Mouse (Mus musculus) Patski (cell line): Measurements from ENCODE around the gene Cttnbp2nl. TPM values are rescaled to one million over a fixed set of nuclear protein-coding genes. Genes with fewer than 3 reads are reported as not detected.
A peak's percentile ranks its signal among the peaks of the same experiment; 100 is the strongest.

Experiments used
- ATAC-seq: fragments of 100-300 bp; one replicate; pipeline ENCODE4 v1.8.0; 2021
- CTCF ChIA-PET: fragments of 350-600 bp; sonication (Branson Sonifier 250); formaldehyde crosslinking; loops from one replicate; lab custom pipeline; 2022; ENCODE audit warnings: inconsistent platforms; lab: Charles Lee
- POLR2A ChIA-PET: fragments of 350-600 bp; sonication (Branson Sonifier 250); formaldehyde crosslinking; loops from one replicate; lab custom pipeline; 2022; ENCODE audit warnings: antibody characterized with exemption, inconsistent platforms; lab: Charles Lee
- DNase-seq: peaks from one replicate; pipeline ENCODE4 v3.0.0-alpha.2; 2011; ENCODE audit warnings: low read depth, low spot score
- H3K27me3 ChIP-seq: fragments of 371-371 bp; one replicate; pipeline ENCODE4 v1.5.1; 2021
- CTCF ChIP-seq: fragments of 100-300 bp; IDR thresholded peaks from one replicate; pipeline ENCODE4 v1.5.1; 2021
- in situ Hi-C: fragments of 300-500 bp; cut with MboI; formaldehyde crosslinking; loops from 3 replicates; pipeline ENCODE4 v1.11.1; 2018; ENCODE audit warnings: low pct_unique_long_range_greater_than_20kb, mixed read lengths
- polyA plus RNA-seq: library from polyadenylated mRNA; unstranded; gene quantifications from one replicate; pipeline ENCODE4 v1.2.3, GENCODE M21; 2021

The Cttnbp2nl gene
- polyA plus RNA-seq, 1 experiment from 2014 or later = 46.4 TPM

DNA sequence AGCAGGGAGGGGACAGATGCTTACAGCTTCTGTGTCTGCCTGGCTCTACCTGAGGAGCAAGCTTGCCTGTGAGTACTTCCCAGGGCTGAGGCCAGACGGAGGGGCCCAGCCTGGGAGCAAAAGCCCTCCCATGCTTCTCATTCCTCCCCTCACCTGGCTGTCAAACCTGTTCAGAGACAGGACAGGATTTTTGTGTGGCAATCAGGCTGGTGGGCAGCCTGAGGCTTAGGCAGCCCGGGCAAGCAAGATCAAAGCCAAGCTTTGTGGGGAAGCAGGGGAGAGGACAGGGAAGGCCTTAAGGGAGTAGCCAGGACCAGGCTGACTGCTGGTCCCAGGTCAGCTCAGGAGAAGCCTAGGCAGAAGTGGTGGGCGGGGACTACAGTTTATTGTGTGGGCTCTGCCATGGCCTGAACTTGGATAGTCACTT lies 58.5 kb downstream of the Cttnbp2nl start:
- no peak for ATAC-seq
- no peak for DNase-seq
- no peak for TF ChIP-seq CTCF
- ChIA-PET CTCF (interaction anchor here (1.0 to 8.8 kb wide), 8 partner anchors 8 to 280 kb away, joined by 3 to 192 read pairs (median 6); no protein-coding TSS in a partner anchor), POLR2A (interaction anchor here (0.6 to 3.2 kb wide), 7 partner anchors 11 to 99 kb away, joined by 3 to 19 read pairs (median 4); no protein-coding TSS in a partner anchor)
- in situ Hi-C loops = loop anchor here (5.0 to 10.0 kb wide), 2 partner anchors 207 to 480 kb away; partner anchors contain the start of genes Lrig2 and Rhoc
- no peaks in the 10 kb centered on the region for H3K27me3 ChIP-seq

DNA sequence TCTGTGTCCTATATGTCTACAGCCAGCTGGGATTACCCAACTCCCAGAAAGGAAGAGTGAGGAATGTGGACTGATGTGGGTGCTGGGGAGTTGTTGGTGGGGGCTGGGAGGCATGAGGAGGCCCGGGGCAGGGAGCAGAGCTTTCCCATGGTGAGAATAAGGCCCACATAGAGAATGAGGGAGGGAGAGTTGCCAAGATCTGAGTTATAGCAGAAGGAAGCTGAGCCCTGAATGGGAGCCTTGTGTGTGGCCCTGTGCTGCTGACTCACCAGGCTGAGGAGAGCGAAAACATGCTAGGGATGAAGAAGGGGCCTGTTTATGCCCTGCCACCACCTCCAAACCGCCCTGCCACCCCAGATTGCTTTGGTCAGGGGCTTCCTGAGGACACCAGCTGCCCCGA lies 59.1 kb downstream of the Cttnbp2nl start:
- POLR2A ChIA-PET = interaction anchor here (0.7 to 3.2 kb wide), 9 partner anchors 12 to 275 kb away, joined by 3 to 19 read pairs (median 4); no protein-coding TSS in a partner anchor
- ATAC-seq (peak; percentile 80), DNase-seq (peak; percentile 87)
- in situ Hi-C loops = loop anchor here (5.0 to 10.0 kb wide), 2 partner anchors 206 to 479 kb away; partner anchors contain the start of genes Lrig2 and Rhoc
- no peaks in the 10 kb centered on the region for H3K27me3 ChIP-seq
- no peak for TF ChIP-seq CTCF
- CTCF ChIA-PET = interaction anchor here (0.9 to 8.8 kb wide), 13 partner anchors 9 to 279 kb away, joined by 3 to 192 read pairs (median 6); partner anchors contain the start of gene Rhoc

DNA sequence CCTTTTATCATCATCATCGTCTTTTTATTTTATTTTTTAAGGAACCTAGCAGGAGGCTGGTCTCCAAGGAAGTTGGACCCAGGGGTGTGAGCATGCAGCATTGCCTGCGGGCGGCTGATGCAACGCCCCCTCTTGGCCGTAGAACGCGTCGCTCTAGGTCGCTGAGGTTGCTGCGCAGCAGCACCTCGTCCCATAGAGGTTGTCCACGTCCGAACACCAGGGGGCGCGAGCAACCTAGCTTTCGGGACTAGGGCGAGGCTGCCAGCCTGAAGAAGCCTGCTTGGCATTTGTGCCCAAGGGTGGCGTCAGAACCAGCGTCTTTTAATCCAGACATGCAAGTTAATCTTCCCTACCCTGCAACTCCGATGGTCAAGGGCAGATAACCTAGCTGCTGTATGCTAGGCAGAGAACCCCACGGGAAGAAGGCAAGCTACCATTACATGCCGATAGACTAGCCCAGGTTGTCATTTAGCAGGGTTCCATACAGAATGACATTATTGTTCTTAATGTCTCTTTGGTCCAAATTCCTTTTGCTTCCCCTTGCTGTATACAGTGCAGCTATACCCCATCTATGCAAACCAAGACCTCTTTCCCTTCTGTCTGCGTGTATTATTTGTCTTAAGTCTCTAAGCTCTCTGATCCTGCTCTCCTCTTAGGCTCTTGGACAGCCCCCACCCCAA lies 60.1 kb downstream of the Cttnbp2nl start:
- TF ChIP-seq CTCF = no peak
- ATAC-seq (peak; percentile 92), DNase-seq (peak; percentile 83)
- ChIA-PET POLR2A (interaction anchor here (0.6 to 3.2 kb wide), 7 partner anchors 12 to 222 kb away, joined by 3 to 19 read pairs (median 4); no protein-coding TSS in a partner anchor), CTCF (interaction anchor here (0.7 to 8.8 kb wide), 21 partner anchors 10 to 281 kb away, joined by 3 to 192 read pairs (median 4); partner anchors contain the start of genes Cttnbp2nl and Rhoc)
- in situ Hi-C loops = loop anchor here (5.0 to 10.0 kb wide), 2 partner anchors 206 to 478 kb away; partner anchors contain the start of genes Lrig2 and Rhoc
- H3K27me3 ChIP-seq = no peaks in the 10 kb centered on the region

DNA sequence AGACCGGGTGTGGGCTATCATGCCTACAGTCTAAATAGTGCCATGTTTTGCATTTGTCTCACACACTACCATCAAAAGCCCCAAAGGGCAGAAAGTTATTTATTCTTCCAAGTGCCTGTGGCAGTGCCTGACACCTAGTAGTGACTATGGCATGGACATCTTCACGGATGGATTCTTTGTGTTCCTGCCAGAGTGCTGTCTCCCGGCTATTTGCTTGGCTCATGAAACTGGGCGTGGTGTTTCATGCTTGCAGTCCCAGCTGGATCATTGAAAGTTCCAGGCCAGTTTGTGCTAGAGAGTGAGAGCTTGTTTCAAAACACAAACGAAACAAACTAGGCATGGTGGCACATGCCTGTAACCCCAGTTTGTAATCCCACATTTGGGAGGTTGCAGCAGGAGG lies 61.2 kb downstream of the Cttnbp2nl start:
- TF ChIP-seq CTCF = no peak
- CTCF ChIA-PET = interaction anchor here (1.4 to 8.8 kb wide), 4 partner anchors 9 to 65 kb away, joined by 4 to 192 read pairs (median 6); no protein-coding TSS in a partner anchor
- H3K27me3 ChIP-seq = no peaks in the 10 kb centered on the region
- DNase-seq (no peak), ATAC-seq (no peak)
- in situ Hi-C loops = loop anchor here (5.0 to 10.0 kb wide), 2 partner anchors 204 to 477 kb away; partner anchors contain the start of genes Lrig2 and Rhoc
- POLR2A ChIA-PET = interaction anchor here (2.9 kb wide), 1 partner anchor 66 kb away, joined by 19 read pairs; no protein-coding TSS in a partner anchor

DNA sequence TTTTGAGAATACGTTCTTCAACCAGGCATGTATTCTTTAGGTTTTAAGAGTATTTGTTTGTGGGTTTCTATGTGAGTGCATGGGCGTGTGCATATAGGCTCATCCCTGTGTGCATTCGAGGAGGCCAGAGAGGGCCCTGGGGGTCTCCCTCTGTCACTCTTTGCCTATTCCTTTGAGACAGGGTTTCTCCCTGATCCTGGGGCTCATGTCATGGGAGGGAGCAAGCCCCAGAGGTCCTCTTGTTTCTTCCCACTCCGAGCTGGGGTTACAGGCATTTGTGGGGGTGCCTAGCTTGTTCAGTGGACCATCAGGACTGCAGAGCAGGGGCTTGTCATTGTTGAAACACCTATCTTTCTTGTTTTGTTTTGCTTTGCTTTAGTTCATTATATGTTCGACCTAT lies 65.1 kb downstream of the Cttnbp2nl start:
- POLR2A ChIA-PET = no interaction called here
- in situ Hi-C loops = no loop called here
- no peak for TF ChIP-seq CTCF
- CTCF ChIA-PET = interaction anchor here (2.2 kb wide), 1 partner anchor 71 kb away, joined by 11 read pairs; no protein-coding TSS in a partner anchor
- ATAC-seq = no peak
- no peak for DNase-seq
- no peaks in the 10 kb centered on the region for H3K27me3 ChIP-seq

DNA sequence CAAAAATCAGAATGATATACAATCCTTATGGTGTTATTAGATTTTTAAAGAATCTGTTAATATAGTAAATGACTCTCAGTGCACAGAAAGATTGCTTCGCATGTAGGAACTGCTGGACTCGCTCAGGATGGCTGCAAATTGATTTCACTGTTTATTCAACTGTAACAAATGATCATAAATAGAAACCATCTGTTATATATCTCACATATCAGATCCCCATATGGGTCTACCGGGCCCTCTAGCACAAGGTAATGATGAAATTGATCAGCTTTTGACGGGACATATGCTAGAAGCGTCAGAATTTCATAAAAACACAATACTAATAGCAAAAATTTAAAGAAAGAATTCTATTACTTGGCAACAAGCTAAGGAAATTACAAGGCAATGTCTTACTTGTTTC lies 73.2 kb downstream of the Cttnbp2nl start:
- DNase-seq (no peak), ATAC-seq (no peak)
- ChIA-PET POLR2A (interaction anchor here (0.8 to 1.4 kb wide), 2 partner anchors 10 to 11 kb away, joined by 4 read pairs; no protein-coding TSS in a partner anchor), CTCF (interaction anchor here (1.5 to 4.3 kb wide), 2 partner anchors 10 to 12 kb away, joined by 4 to 17 read pairs; no protein-coding TSS in a partner anchor)
- in situ Hi-C loops = no loop called here
- TF ChIP-seq CTCF = no peak
- H3K27me3 ChIP-seq = peaks cover 16% of the 10 kb centered on the region

DNA sequence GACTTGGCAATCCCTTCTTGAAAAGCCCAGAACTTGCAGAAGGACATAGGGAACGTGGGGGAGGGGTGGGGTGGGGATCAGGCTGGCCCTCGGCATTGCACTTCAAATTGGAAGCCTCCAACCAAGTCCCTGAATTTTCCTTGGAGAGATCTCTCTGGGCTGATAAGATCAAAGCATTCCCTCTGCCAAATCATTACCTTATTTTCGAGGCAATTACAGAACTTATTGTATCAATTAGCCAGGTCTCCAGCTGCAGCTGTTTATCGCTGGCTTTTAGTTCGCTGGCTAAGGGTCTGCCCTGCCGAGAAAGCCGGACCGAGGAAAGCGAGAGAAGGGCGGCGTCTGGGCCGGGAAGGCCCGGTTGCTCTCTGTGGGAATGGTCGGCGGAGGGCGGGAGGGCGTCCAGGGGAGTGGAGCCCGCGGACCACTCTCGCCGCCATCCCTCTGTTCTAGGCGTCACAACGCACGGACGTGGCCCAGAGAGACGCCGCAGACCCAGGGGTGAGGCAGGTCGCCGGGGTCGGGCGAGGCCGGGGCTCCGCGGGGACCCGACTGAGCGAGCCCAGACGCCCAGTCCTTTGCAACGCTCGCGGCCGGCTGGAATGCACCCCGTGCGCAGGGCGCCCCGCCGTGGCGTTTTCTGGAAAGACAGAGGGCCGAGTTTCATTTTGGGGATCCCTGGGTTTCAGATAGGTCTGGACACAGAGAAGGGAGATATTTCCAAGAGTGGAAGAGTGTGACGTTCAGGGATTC lies 85.2 kb downstream of the Cttnbp2nl start:
- peak; percentile 89 for ATAC-seq
- ChIA-PET CTCF (interaction anchor here (0.8 to 3.5 kb wide), 15 partner anchors 9 to 180 kb away, joined by 3 to 17 read pairs (median 3); partner anchors contain the start of gene Rhoc), POLR2A (interaction anchor here (0.6 to 1.1 kb wide), 5 partner anchors 12 to 103 kb away, joined by 3 to 6 read pairs (median 4); partner anchors contain the start of gene Capza1)
- no peak for TF ChIP-seq CTCF
- H3K27me3 ChIP-seq = peaks cover 3% of the 10 kb centered on the region
- in situ Hi-C loops = loop anchor here (5.0 to 10.0 kb wide), 2 partner anchors 95 to 253 kb away; no protein-coding TSS in a partner anchor
- peak; percentile 61 for DNase-seq

DNA sequence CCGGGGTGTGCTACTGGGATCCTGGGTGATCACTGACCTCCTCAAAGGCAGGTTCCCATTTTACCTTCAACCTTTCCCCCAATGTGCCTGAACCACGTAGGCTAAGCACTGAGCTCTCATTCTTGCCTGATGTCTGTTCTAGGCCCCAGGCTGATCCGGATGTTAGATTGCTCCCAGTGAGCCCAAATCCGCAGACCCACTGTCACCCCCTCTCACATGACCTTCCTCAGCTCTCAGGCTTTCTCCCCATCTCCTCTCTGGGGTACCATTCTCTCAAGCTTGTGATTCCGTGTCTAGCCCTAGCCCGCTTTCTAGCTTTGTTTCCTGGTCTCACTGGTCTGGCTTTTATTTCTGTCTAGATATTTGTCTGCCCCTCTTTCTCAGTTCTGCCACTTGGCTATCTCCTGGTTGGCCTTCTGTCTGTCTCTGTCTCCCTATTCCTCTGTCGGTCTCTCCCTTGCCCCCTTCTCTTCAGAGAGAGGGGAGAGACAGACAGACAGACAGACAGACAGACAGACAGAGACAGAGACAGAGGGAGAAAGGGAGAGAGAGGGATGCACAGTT lies 86.9 kb downstream of the Cttnbp2nl start:
- in situ Hi-C loops = loop anchor here (5.0 to 10.0 kb wide), 2 partner anchors 94 to 251 kb away; no protein-coding TSS in a partner anchor
- TF ChIP-seq CTCF = no peak
- CTCF ChIA-PET = interaction anchor here (0.9 to 2.4 kb wide), 8 partner anchors 15 to 178 kb away, joined by 3 to 11 read pairs (median 4); partner anchors contain the start of gene Rhoc
- DNase-seq (no peak), ATAC-seq (no peak)
- POLR2A ChIA-PET = interaction anchor here (0.6 to 1.0 kb wide), 3 partner anchors 20 to 122 kb away, joined by 4 to 8 read pairs (median 4); no protein-coding TSS in a partner anchor
- no peaks in the 10 kb centered on the region for H3K27me3 ChIP-seq
